Comparison of ENCODE assay signal across 8 mouse cellular contexts in genomic region chr1:69106937-69107461, GRCm38 (mm10). TPM values are rescaled to one million over a fixed set of nuclear protein-coding genes. Genes with fewer than 3 reads are reported as not detected.
DNase-seq lines count a peak whose midpoint lies in the region; ATAC-seq and TF ChIP-seq lines count a peak whose summit lies in the region.

No protein-coding gene starts in this region.

- peak; percentile 5; the same call in 1 of the 2 replicates for ATAC-seq in megakaryocyte progenitor cell, adult 5-6 weeks (replicated peaks; ENCODE audit: poor library complexity)
- peak; percentile 45; the same call in 1 of the 2 replicates for ATAC-seq in stomach, embryonic 16.5 days (ENCODE audit: insufficient read depth, low FRiP score)

- no peaks in the 10 kb centered on the region for H3K36me3 ChIP-seq in hindbrain, embryonic 10.5 days
- H3K36me3 ChIP-seq in stomach, embryonic 16.5 days (ENCODE audit: control insufficient read depth, insufficient read depth, low read length) = no peaks in the 10 kb centered on the region

- peak overlapping the region; percentile 99 for H3K4me2 ChIP-seq in stomach, embryonic 16.5 days (ENCODE audit: low read depth, low read length)

- no peak for TF ChIP-seq CTCF in embryonic fibroblast, embryonic 13.5 days (IDR thresholded peaks at IDR 0.05; ENCODE audit: borderline replicate concordance, insufficient read depth, low read length)

- peak overlapping the region; percentile 42 for H3K4me3 ChIP-seq in embryonic fibroblast, embryonic 13.5 days (ENCODE audit: insufficient read depth, low read length)
- peak overlapping the region; percentile 82 for H3K4me3 ChIP-seq in hindbrain, embryonic 10.5 days
- peak overlapping the region; percentile 58 for H3K4me3 ChIP-seq in stomach, embryonic 16.5 days (replicated peaks; ENCODE audit: low read length)

- H3K4me1 ChIP-seq in embryonic fibroblast, embryonic 13.5 days (ENCODE audit: control insufficient read depth, insufficient read depth, low read length) = peaks cover 3% of the 10 kb centered on the region
- H3K4me1 ChIP-seq in hindbrain, embryonic 10.5 days (replicated peaks) = peaks cover 42% of the 10 kb centered on the region
- H3K4me1 ChIP-seq in stomach, embryonic 16.5 days (ENCODE audit: control insufficient read depth, insufficient read depth, low read length) = peaks cover 29% of the 10 kb centered on the region

- peaks cover 33% of the 10 kb centered on the region for H3K27me3 ChIP-seq in hindbrain, embryonic 10.5 days (ENCODE audit: insufficient read depth, poor library complexity, severe bottlenecking)
- H3K27me3 ChIP-seq in stomach, embryonic 16.5 days (ENCODE audit: control insufficient read depth, insufficient read depth, low read length) = peaks cover 20% of the 10 kb centered on the region

- peak; percentile 7 for DNase-seq in urinary bladder, postnatal 14 days (ENCODE audit: low spot score)
- no peak for DNase-seq in urinary bladder, postnatal 4 days (ENCODE audit: low spot score in 2 of 2)
- peak; percentile 52 for DNase-seq in hindbrain, embryonic 10.5 days (ENCODE audit: low spot score)
- DNase-seq in layer of hippocampus, postnatal 14 days (ENCODE audit: low spot score in 2 of 2) = peak; percentile 17 to 31
- no peak for DNase-seq in ovary, postnatal 10 days (ENCODE audit: low spot score)

- under 1% methylated on average over 35 of the region's 35 CpGs for WGBS in hindbrain, embryonic 10.5 days
- under 1% methylated on average over 34 of the region's 35 CpGs for WGBS in stomach, embryonic 16.5 days

- H3K9me3 ChIP-seq in hindbrain, embryonic 10.5 days = no peaks in the 10 kb centered on the region
- no peaks in the 10 kb centered on the region for H3K9me3 ChIP-seq in stomach, embryonic 16.5 days (replicated peaks; ENCODE audit: control insufficient read depth, low read length)

- H3K9ac ChIP-seq in stomach, embryonic 16.5 days (ENCODE audit: low read length) = peak overlapping the region; percentile 51

- H3K27ac ChIP-seq in embryonic fibroblast, embryonic 13.5 days (ENCODE audit: insufficient read depth, low read length) = no peak overlapping the region
- peak overlapping the region; percentile 86 for H3K27ac ChIP-seq in hindbrain, embryonic 10.5 days
- H3K27ac ChIP-seq in stomach, embryonic 16.5 days (ENCODE audit: low read length) = no peak overlapping the region

- no peak for TF ChIP-seq POLR2A in embryonic fibroblast, embryonic 13.5 days (IDR thresholded peaks at IDR 0.05; ENCODE audit: low read depth, low read length)

RNA-seq across cellular contexts. Expression of gene Erbb4, which starts 0.9 kb away (rescaled TPM):
- polyA plus RNA-seq in embryonic fibroblast, embryonic 13.5 days (2011; ENCODE audit: insufficient read length, low read depth, missing spikeins) = 0.23 and 0.26 TPM in 2 replicates
- 2.3 and 3.8 TPM in 2 replicates for polyA plus RNA-seq in hindbrain, embryonic 10.5 days (2016; fragmentation: Nextera tagmentation; extraction: Ambion mirVana)
- total RNA-seq in layer of hippocampus, postnatal 14 days (2021) = 10 to 100 TPM; 40.5 TPM
- total RNA-seq in megakaryocyte progenitor cell, adult 5-6 weeks (2015) = not detected in 2 replicates
- total RNA-seq in megakaryocyte progenitor cell, adult 5-6 weeks (2017) = not detected in 2 replicates
- 0.35 and 0.44 TPM in 2 replicates for polyA plus RNA-seq in stomach, embryonic 16.5 days (2015; fragmentation: Nextera tagmentation; extraction: Ambion mirVana)

Comparison
In these comparisons a context has a peak if more than half of its experiments do, and no peak if none do; other contexts are left out.
1. DNase-seq: peak in urinary bladder, postnatal 14 days (single experiment), hindbrain, embryonic 10.5 days (single experiment) and layer of hippocampus, postnatal 14 days (2 of 2); none in urinary bladder, postnatal 4 days (0 of 2) and ovary, postnatal 10 days (single experiment).
2. Peak in every context shown above with its lines, with median percentiles within 50 percentile points of each other: H3K4me3 ChIP-seq.